Mouse (Mus musculus): ENCODE data around the gene Rab31.
A peak's percentile ranks its signal among the peaks of the same experiment; 100 is the strongest.
"Not testable (repeated sequence)": the region's sequence is repeated elsewhere in the genome, so short reads cannot be mapped to it uniquely, and the experiment has no call there.

The Rab31 gene

DNA sequence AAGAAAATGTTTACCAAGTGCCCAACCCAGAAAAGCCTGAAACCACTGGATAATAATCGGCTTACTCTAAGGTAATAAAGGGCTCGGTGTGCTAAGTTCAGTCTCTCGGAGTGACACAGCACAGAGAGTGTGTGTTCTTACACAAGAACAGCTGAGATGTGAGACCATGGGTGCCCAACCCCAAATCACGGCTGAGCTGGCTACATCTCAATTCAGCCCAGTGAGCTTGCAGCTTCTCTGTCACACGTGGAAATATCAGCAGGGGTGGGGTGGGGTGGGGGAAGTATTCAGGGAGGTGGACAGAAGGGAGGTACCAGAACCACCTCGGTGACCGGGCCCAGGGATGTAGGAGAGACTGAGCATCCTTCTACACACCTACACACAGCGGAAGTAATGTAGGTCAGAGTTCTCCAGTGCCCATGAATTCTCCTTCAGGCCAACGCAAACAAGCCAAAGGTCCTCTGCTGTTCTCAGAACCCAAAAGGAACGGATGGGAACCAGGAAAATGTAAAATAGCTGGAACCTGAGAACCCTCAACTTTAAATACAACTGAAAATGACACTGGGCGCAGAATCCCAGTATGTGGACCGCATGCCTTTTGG is 106.7 kb downstream of the Rab31 start:
- no peak for DNase-seq (ENCODE audit: low read depth)

DNA sequence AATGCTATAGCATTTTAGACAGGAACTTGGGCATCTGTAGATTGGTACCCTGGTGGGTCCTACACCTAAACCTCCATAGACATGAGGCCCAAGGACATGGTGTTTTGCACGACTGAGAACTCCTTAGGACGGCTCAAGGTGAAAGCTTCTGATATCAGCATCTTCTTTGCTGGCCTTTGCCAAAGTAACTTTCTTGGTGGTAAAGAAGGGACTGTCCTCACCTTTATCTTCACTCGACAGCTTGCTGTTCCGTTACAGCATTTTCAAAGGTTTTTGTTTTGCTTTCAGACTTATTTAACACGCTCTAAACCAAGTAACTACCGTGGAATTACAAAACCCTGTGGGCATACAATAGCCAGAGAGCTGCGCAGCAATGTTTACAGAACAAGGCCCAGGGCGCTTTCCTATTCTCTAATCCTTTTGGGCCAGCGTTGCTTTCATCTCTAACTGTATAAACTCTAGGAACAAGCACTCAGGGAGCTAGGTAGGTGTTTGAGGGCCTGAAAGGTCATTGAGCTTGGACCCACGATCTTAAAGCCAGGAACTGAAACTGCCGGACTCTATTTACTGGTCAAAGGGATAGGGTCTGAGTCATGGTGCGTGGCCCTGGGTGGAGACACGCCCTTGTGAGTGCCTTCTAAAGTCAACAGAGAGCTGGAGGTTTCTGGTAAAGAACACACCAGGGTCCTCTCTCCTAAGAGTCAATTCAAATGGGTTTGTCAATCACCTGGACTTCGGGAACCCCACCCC is 109.0 kb downstream of the Rab31 start:
- no peak for DNase-seq (ENCODE audit: low read depth)

- no peak for DNase-seq (ENCODE audit: low read depth)
These were observed 109.9 kb downstream of the Rab31 start for GRCm38 (mm10) chr17:65662662-65663061.

DNA sequence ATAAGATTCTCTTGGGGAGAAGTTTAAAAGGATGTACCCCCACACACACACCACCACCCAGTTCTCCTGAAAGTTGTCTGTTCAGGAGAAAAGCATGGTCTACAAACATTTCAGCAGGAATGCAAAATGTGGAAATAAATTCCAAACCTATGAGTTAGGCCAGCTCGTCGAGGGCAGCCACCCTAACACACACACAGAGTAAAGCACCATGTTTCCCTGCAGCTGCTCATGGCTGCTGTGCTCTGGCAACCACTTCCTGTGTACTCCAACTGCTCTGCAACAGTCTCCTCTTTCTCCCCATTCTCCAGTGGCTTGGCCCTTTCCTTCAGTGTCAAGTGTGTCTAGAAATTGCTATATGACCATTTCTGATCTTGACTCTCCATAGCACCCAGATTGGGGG is 114.1 kb downstream of the Rab31 start:
- no peak for DNase-seq (ENCODE audit: low read depth)

- no peak for DNase-seq (ENCODE audit: low read depth)
These were observed 114.6 kb downstream of the Rab31 start for GRCm38 (mm10) chr17:65657958-65658357.

DNA sequence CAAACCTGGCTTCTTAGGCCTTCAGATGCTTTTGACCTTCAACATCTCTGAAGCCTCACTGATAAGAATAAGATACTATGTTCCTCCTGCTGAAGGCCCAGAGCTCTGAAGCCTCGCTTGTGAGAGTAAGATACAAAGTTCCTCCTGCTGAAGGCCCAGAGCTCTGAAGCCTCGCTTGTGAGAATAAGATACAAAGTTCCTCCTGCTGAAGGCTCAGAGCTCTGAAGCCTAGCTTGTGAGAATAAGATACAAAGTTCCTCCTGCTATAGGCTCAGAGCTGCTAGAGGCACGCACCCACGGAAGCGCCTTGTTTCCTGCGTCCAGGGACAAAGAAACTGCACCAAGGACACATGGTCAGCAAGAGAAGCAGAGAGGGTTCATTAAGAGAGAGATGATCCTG is 115.8 kb downstream of the Rab31 start:
- DNase-seq (ENCODE audit: low read depth), result no peak

DNA sequence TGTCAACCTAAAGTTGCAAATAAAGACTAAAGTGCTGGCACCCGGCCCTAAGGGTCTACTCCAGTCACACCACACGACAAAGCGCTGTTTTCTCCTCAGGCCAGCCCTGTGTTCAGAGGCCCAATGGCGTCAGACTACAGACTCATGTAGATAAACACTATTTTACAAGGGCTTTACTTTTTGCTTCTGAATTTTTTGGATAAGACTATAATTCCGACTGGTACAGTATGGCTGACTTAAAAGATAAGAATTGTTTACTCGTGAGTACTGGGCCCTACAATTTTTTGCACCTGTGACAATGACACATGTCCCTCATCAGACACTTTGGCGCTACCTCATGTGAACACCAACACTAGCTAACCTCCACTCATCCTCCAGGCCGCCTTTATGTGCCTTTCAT is 116.5 kb downstream of the Rab31 start:
- DNase-seq (ENCODE audit: low read depth), result no peak

- DNase-seq (ENCODE audit: low read depth), result no peak
These were observed 116.9 kb downstream of the Rab31 start for GRCm38 (mm10) chr17:65655608-65656007.

- DNase-seq (ENCODE audit: low read depth), result no peak
These were observed 122.0 kb downstream of the Rab31 start for GRCm38 (mm10) chr17:65650598-65650997.

DNA sequence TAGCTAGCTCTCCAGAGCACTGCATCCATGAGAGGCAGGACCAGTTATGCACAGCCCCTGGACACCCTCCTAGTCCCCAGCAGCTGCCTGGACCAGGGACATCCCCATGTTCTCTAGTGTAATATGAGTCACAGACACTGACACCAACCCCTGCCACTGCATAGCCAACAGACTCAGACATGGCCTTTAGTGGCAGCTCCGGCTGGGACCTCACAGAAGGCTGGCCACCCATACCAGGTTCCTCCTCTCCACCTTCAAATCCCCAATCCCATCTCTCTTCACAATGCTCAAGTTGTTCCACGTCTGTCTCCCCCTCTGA is 123.4 kb downstream of the Rab31 start:
- DNase-seq (ENCODE audit: low read depth), result no peak

GRCm38 (mm10) chr17:65648371-65649174 is 124.0 kb downstream of the Rab31 start:
- DNase-seq (ENCODE audit: low read depth), result no peak

GRCm38 (mm10) chr17:65647961-65648360 is 124.6 kb downstream of the Rab31 start:
- no peak for DNase-seq (ENCODE audit: low read depth)

DNA sequence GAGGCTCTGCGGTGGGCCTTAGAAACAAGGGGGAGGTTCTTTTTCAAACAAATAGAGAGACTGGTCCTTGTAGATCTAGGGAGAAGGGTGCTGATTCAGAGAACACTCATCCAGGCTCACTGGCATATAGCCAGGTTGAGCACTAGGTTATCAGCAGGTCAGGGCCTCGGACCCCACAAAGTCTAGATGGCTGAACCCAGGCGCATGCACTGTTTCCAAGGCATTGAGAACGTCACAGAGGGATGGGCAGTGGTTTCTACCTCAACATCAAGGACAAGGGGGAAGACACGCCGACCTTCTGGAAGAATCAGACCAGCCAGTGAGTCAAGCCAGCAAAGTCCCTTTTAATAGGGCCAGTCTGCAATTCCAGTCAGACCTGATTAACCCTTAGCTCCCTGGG is 125.3 kb downstream of the Rab31 start:
- DNase-seq (ENCODE audit: low read depth), result no peak

GRCm38 (mm10) chr17:65643579-65643978 is 129.0 kb downstream of the Rab31 start:
- DNase-seq (ENCODE audit: low read depth), result no peak

- DNase-seq (ENCODE audit: low read depth), result no peak
These were observed 129.5 kb downstream of the Rab31 start for GRCm38 (mm10) chr17:65643051-65643521.

DNA sequence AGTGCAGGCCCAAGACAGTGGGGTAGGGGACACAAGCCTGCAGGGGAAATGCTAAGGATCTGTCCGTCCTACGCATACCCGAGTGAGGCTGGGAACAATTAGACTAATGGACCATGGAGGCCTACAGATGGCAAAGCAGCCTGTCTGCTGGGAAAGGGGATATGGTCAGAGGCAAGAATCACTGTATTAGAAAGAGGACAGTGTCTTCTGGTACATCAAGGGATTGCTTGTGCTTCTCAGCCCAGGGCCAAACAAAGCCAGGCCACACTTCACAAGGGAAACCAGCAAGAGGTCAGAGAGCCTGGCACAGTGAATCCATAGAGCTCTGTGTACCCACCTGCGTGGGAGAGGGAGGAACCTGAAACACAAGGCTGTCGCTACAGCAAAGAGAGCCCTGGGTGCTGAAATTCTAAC is 130.0 kb downstream of the Rab31 start:
- no peak for DNase-seq (ENCODE audit: low read depth)

- no peak for DNase-seq (ENCODE audit: low read depth)
These were observed 130.8 kb downstream of the Rab31 start, which contains the start of gene Txndc2 for GRCm38 (mm10) chr17:65641734-65642218. Txndc2 (minus strand) TSS chr17:65642168.

GRCm38 (mm10) chr17:65639144-65639543 is 133.4 kb downstream of the Rab31 start:
- DNase-seq (ENCODE audit: low read depth), result no peak

GRCm38 (mm10) chr17:65635715-65636360 is 136.7 kb downstream of the Rab31 start:
- DNase-seq (ENCODE audit: low read depth), result peak; percentile 52

DNA sequence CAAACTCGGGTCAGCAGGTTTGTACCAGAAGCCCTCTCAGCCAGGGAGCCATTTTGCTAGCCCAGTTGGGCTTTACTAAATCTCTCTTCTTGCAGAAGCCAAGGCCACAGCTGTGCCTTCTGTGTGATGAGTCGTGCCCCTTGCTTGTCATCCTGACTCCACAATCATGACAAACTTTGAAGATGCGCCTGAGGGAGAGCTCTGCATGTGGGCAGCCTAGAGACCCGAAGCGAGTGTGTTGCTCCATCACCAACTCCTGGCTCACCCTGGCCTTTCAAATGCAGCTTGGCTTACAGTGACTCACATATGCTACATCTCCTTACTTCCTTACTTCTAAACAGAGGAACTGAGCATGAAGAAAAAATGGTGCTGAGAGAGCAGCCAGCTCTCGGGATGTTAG is 142.6 kb downstream of the Rab31 start:
- no peak for DNase-seq (ENCODE audit: low read depth)

GRCm38 (mm10) chr17:65628823-65629532 is 143.6 kb downstream of the Rab31 start:
- not testable (repeated sequence) for DNase-seq (ENCODE audit: low read depth)

GRCm38 (mm10) chr17:65626301-65626700 is 146.3 kb downstream of the Rab31 start:
- DNase-seq (ENCODE audit: low read depth), result no peak

All from c-Kit-positive CD71-negative TER-119-negative erythroid progenitor cells, embryonic 14.5 days (primary cell).